Mouse (Mus musculus): ENCODE data around the gene Ckm.
A peak's percentile ranks its signal among the peaks of the same experiment; 100 is the strongest.

The Ckm gene

DNA sequence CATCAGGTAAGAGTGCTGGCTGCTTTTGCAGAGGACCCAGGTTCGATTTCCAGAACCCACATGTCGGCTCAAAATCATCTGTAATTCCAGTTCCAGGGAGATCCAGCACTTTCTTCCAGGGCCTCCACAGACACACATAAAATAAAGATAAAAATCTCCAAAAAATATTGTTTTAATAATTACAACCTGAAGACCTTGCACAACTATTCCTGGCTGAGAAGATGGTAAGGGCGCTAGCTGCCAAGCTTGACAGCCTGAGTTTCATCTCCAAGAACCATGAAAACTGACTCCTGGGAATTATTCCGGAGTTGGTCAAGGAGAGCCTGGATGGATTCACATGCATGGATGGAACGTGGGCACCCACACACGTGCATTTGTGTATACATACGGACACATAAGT, at the start of gene Ckm:
TSS of gene Ckm (plus strand) at position 301 of the 400 bp plus-strand sequence.
- DNase-seq, result no peak

DNA sequence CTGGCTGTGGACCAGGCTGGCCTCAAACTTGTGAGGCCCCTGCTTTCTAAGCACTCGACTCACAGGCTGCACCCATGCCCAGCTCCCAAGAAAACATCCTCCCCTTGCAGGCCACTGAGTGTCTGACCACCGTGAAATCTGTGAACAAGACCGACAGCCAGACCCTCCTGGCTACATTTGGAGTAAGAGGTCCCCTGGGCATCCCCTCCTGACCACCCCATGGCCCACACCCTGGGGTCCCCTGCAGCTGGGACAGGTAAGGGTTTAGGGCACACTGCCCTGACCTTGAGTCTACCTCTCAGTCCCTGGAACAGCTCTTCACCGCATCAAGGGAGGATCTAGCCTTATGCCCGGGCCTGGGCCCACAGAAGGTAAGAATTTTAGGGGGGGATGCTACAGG, 49.6 kb upstream of the Ckm start:
- DNase-seq, result no peak

DNA sequence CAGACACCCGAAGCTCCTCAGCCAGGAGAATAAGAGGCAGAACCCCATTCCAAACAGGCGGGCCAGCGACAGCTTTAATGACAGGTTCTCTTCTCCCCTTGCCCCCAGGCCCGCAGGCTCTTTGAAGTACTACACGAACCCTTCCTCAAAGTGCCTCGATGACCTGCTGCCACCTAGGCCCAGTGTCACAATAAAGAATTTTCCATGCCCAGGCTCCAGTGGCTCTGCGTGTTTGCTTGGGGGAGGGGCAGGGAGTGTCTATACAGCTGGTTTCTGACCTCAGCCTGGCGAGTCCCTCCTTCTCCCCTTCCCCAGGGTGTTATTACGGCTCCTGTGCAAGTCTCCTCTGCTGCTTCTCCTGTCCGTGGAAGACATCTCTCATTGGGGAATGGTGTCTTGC, 48.3 kb upstream of the Ckm start:
- DNase-seq, result no peak

DNA sequence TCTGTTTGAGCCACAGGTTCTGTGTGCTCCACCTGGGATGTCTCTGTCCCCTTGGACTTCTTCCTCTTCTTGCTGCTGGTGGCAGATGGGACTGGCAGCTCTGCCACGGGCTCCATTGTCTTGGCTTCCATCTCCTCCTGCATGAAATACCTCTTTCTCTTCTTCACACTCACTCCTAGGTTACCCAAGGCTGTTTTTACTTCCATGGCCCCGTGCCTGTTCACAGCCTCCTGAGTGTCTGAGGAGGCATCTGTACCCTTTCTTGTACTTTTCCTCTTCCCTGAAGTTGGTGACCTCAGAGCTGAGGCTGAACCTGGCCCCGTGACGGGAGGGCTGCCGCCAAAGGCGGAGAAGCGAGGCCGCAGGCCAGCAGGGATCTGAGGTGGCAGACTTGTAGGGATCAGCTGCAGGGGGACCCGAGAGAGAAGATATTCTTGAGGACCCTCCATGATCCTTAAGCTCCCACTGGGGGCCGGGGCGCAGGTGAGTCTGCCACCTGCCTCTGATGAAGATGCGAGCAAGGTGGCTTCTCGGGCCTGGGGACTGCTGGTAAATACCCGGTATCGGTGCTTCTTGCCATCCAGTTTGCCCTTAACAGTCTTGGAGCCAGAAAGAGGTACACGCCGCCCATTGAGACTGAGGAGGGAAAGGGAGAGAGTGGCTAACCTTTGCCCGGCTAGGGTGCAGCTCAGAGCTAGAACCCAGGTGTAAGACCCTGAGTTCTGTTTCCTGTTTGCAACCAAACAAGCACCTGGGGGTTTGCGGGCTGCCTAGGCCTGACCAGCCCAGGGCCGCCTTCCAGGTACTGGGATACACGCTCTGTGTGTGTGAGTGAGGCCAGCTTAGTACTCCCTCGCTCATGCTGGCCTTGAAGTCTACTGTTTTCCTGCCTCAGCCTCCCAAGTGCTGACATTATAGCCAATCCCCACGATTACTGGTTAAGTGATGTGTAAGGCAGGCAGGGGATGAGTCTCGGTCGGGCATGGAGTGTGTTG, 46.9 kb upstream of the Ckm start:
- no peak for DNase-seq

DNA sequence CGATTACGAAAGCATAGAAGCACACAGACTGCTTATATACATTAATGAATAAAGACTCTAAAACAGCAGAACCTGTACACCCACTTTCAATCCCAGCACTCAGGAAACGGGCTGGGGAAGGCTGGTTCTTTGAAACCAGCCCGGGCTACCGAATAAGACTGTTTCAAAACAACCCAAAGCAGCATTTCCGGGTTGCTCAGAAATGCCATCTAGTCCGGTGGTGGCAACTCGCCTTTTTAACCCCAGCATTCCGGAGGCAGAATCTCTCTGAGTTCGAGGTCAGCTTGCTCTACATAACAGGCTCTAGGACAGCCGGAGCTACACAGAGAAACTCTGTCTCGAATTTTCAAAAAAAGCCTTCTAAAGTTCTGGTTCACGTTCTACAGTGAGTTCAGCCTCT, 45.9 kb upstream of the Ckm start:
- DNase-seq, result no peak

DNA sequence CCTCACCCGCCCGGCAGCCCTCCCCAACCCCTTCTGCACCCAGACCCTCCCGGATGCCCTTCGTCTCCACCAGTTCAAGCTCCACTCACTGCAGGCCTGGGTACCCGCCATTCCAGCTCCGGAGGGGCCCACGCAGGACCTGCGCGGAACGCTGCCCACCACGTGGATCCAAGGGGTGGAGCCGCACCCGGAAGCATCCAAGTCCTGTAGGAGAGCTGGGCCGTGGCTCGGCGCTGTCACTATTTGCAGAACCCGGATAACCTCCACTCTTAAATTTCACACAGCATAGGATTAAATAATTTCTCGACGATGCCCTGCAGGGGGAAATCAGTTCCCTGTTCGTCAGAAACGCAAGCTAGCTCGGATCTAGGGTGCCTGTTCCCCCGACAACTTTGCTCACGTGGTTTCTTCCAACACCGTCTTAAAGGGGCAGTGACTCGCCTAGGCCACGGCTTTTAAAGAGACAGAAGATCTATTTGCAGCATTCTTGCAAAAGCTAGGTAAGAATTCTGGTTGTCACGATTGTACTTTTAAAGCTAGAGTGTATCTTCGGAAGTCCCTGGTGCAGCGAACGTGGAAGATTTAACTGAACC, 45.2 kb upstream of the Ckm start, which contains the start of the genes Cd3eap and Ppp1r13l:
TSS of gene Cd3eap (minus strand) at position 185 of the 593 bp plus-strand sequence.
TSS of gene Ppp1r13l (plus strand) at position 451 of the 593 bp plus-strand sequence.
- peak; percentile 91 for DNase-seq

DNA sequence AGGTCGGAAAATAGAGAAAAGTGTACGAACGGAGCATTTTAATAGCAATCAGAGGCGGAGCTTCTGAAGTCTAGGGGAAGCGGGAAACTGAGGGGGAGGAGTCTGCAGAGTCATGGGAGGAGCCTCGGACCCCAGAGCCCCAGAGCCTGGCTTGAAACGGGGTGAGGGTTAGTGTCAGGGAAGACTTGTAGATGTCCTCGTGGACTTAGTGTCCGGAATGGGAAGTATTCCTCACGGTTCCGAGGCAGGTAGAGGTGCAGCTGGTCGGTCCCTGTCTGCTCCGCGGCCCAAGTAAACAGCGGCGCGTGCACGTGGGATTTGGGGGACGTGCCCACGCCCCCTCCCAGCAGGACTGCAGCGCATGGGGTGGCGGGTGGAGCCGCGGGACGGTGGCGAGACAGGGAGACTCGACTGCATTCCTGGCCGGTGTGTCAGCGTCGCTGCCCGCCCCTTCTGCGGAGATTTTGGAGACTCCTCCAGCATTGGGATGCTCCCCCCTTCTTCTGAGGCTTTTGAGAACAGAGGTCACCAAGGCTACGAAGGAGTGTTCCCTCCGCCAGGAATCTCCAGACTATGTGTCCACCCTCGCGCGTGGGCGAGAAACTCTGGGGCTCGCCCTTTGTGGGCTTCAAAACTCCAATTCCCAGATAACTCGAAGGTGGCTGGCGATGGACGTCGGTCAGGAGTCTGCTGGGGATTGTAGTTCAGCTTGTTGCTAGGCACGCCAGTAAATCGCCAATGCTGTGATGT, 44.5 kb upstream of the Ckm start:
- DNase-seq, result peak; percentile 80

DNA sequence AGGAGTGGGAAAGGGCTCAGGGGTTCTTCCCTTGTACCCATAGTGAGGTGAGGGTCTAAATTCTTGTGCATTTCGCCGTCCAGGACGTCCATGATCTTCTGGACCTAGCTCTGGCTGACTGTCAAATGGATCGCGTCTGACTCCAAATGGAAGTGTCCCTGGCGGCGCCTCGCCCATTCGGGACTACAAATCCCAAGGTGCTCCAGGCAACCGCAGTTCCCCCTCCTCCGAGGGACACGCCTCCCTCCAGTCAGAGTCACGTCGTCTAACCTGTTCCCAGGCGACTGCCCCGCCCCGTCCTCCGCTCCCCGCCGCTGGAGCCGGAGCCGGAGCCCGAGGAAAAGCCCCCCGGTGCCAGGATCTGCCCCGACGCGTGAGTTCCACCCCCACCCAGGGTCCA, 43.6 kb upstream of the Ckm start:
- DNase-seq, result peak; percentile 96

DNA sequence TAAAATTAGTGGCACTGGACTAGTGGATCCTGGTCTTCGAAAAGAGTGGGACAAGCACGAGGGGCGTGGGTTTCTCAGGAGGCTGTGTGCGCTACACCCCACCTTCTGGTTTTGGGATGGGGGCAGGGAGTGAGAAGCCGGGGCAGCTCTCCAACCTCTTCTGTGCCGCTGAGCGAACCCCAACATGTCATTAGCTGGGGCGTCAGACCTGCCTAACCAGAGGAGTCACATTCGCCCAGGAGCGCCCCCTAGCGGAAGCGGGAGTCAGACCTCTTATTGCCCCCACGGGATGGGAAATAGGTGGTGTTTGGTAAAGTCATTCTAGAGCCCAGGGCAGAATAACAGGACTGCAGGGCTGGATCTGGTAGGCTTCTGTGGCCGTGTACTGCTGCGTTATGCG, 42.9 kb upstream of the Ckm start:
- DNase-seq, result peak; percentile 80

DNA sequence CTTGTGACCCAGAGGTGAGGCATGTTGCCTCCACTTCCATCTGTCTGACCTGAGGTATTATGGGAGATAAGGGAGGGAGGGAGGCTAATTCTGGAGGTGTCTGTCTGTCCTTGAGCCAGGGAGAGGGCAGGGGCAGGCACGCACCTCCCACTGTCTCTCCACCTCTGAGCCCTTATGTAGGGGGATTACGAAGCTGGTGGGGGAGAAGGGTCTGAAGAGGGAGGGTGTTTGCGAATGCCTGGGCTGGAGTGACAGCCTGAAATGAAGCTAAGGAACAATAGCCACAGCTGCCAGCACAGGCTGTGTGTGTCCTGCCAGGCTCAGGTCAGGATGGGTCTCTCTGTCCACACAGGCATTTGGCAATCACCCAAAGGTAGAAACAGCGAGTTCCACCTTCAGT, 42.3 kb upstream of the Ckm start:
- DNase-seq, result no peak

DNA sequence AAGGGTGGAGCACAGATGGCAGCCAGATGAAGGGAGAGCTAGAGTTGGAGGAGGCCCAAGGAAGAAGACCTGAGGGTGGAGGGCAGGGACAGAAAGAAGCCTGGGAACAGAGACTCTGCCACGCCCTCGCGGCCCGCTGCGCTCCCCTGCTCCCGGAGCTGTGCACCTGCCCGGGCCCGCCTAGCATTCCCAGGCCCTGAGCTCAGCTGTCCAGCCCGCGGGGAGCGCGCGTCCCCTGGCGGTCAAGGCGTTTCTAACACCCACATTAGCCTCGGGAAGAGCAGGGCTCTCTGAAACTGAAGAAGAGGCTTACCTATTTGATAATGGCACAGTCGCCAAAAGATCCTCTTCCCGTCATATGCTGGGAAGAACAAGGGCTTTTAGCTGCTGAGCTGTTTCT, 40.7 kb upstream of the Ckm start:
- DNase-seq, result peak; percentile 88

DNA sequence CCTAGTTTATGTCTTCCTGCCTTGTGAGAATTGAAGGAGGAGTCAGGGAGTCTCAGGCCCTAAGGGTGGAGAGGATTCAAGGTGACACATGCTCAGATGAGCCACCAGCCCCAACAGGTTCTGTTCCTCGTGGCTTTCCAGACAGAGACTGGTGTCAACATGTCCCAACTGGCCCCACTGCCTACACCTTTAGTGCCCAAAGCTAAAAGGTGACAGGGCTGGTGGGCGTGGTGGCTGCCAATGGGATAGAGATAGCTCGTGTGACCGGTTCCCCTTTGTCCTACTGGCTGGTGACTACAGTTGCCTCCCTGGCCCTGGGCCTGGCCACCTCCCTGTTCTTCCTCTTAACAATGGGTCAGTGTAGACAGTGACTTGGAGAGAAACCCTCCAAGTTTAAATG, 39.2 kb upstream of the Ckm start:
- DNase-seq, result no peak

DNA sequence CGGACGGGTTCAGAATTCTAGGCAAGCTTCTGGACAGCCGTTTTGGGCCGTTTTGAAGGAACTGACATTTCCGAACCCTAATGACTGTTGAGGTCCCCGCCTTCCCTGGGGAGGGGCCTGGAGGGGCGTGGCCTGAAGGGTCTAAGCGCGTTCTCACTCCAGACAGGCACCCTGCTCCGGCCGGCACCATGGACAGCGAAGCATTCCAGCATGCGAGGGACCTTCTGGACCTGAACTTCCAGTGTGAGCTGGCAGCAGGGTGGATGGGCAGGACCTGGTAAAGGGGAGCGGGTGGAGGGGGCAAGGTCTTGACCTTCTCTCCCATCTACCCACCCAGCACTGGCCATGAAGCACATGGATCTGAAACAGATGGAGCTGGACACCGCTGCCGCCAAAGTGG, 36.2 kb upstream of the Ckm start:
- peak; percentile 61 for DNase-seq

DNA sequence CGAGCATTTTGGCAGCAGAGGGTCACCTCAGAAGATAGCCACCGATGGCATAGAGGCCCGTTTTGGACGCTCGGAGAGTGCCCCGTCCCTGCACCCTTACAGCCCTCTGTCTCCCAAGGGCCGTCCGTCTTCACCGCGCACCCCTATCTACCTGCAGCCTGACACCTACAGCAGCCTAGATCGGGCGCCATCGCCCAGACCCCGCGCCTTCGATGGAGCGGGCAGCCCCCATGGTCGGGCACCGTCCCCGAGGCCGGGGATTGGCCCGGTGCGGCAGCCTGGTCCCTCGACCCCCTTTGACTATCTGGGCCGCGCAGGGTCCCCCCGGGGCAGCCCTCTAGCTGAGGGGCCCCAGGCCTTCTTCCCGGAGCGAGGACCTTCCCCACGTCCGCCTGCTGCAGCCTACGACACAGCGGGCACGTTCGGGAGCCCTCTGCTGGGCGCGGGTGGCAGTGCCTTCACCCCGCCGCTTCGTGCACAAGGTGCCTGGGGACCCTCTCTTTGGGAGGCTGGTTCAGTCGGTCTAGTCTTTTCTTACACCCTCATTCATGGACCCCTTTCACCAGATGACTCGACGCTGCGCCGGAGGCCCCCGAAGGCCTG, 34.7 kb upstream of the Ckm start:
- DNase-seq, result peak; percentile 53

DNA sequence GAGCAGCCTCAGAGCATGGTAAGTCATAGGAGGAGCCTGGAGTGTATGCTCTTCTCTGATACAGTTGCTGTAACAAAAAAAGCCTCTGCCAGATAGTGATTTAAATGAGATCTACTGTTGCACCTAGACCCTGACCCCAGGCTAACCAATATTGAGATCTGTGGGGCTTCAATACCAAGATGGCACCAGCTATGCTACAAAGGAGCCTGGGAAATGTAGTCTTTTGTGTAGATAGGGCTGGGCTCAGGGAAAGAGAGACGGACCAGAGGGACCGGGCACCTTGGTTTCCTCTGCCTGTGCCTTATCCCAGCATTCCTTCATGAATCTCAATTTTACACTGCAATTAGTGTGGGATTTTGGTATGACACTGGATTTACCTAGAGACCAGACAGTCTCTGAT, 31.2 kb upstream of the Ckm start:
- DNase-seq, result no peak

DNA sequence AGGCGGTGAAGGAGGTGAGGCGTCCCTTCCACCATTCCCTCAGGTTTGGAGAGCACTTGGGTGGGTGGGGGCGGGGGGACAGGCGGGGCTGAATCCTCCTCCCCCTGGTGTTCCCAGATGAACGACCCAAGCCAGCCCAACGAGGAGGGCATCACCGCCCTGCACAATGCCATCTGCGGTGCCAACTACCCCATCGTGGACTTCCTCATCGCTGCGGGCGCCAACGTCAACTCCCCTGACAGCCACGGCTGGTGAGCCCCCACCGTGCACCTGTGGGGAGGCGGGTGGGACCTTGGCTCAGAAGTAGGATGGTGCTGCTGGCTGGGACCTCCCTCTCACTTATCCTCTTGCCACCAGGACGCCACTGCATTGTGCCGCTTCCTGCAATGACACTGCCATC, 29.2 kb upstream of the Ckm start:
- no peak for DNase-seq

DNA sequence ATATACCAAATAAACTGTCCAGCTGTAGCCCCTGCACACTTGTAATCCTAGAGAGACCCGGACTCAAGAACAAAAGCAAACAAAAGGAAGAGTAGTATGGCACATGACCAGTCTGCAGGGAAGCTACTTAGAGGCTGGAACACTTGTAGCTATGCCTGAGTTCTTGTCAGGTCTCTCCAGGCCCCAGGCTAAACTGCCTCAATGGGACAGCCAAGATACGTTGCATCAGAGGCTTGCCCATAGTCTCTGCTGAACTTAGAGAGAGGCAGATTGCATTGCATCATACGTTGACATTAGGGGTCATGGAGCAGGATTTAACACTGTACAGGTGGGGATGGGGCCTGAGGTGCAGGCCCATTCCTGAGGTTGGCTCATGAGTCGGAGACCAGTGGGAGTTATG, 28.6 kb upstream of the Ckm start:
- no peak for DNase-seq

DNA sequence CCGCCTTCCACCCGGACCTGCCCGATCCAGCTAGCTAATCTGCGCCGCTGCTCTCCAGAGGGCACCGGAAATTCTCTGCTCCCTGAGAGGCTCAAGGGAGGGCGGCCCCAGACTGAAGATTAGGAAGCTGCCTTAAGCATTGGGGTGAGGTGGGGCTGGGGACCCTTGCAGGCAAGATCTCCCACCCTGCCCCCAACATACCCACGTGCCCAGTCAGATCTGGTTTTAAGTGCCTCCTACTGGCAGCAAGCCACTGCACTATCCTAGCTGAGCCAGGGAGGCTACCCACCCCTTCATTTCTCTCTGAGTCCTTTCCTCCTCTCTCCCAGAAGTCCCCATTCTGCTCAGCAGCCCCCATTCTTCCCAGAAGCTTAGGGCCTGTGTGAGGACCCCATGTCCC, 26.5 kb upstream of the Ckm start:
- DNase-seq, result no peak

DNA sequence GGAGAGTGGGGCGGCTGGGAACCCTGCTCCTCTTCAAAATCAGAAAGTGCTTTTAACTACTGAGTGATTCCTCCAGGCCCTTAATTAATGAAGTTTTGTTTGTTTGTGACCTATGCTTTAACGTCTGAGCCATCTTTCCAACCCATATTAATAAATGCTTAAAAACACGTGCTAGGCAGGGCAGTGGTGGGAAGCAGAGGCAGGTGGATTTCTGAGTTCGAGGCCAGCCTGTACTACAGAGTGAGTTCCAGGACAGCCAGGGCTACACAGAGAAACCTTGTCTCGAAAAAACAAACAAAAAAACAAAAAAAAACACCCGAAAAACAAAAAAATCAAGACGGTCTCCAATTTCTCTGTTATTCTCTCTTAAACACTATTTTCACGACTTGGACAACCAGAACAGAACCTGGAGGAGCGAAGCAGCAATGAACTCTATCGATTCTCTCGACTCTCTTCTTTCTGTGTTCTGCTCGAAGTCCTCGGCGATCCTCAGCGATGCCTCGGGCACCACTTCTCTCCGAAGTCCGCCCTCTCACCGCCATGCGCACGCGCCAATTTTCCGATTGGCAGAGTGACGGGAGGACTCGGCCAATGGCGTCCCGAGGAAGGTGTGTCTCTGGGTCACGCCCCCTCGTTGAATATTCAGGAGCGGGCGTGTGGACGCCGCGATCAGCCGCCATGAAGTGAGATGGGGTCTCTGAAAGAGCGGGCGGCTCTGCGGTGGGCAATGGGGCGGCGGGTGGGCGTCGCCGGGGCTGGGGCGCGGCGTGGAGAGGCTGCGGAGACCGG, 23.0 kb upstream of the Ckm start, which contains the start of gene Ercc2:
TSS of gene Ercc2 (plus strand) at position 634 of the 789 bp plus-strand sequence.
- DNase-seq, result peak; percentile 99

DNA sequence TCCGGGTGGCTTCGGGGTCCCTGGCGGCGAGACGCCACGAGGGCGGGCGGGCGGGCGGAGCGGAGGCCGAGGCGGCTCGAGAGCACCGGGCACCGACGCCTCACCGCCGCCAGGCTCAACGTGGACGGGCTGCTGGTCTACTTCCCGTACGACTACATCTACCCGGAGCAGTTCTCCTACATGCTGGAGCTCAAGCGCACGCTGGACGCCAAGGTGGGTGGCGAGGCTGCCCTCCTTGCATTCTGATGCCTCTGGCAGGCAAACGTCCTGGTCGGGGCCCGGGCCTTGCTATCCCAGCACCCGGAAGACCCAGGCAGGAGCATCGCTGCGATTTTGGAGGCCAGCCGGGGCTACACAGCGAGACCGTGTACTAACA, 22.4 kb upstream of the Ckm start:
- no peak for DNase-seq

DNA sequence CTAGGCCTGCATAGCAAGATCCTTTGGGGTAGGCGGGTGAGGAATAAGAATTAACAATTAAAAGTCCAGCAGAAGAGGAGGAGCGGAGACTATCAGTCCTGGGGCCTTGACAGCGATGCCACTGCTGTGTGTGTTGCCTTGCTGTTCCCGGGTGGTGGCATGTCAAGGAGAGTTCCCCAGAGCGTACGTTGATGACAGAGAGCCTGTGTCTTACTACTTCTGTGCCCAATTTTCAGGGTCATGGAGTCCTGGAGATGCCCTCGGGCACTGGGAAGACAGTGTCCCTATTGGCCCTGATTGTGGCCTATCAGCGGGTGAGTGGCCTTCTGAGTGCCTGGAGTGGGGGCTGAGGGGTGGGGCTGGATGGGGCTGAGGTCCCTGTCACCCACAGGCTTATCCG, 20.9 kb upstream of the Ckm start:
- DNase-seq, result no peak
